Mouse (Mus musculus): Measurements from ENCODE around the gene Srebf2.

Gene Srebf2

GRCm38 (mm10) chr15:82156902-82157301, 9.9 kb downstream of the Srebf2 start:
- no peak for DNase-seq (ENCODE audit: low read depth, low spot score)

GRCm38 (mm10) chr15:82158243-82159035, 11.5 kb downstream of the Srebf2 start:
- no peak for DNase-seq (ENCODE audit: low read depth, low spot score)

GRCm38 (mm10) chr15:82159471-82159870, 12.5 kb downstream of the Srebf2 start:
- no peak for DNase-seq (ENCODE audit: low read depth, low spot score)

- peak; percentile 44 for DNase-seq (ENCODE audit: low read depth, low spot score)
These were observed 14.0 kb downstream of the Srebf2 start for GRCm38 (mm10) chr15:82160731-82161640.

- peak; percentile 78 for DNase-seq (ENCODE audit: low read depth, low spot score)
These were observed 15.1 kb downstream of the Srebf2 start for GRCm38 (mm10) chr15:82161965-82162600.

- peak; percentile 94 for DNase-seq (ENCODE audit: low read depth, low spot score)
These were observed 16.5 kb downstream of the Srebf2 start for GRCm38 (mm10) chr15:82163356-82164060.

GRCm38 (mm10) chr15:82164061-82164399, 17.0 kb downstream of the Srebf2 start:
- DNase-seq (ENCODE audit: low read depth, low spot score), result no peak

- peak; percentile 56 for DNase-seq (ENCODE audit: low read depth, low spot score)
These were observed 17.5 kb downstream of the Srebf2 start for GRCm38 (mm10) chr15:82164496-82164895.

GRCm38 (mm10) chr15:82165332-82166239, 18.6 kb downstream of the Srebf2 start:
- peak; percentile 92 for DNase-seq (ENCODE audit: low read depth, low spot score)

GRCm38 (mm10) chr15:82166240-82167100, 19.5 kb downstream of the Srebf2 start:
- DNase-seq (ENCODE audit: low read depth, low spot score), result peak; percentile 86

GRCm38 (mm10) chr15:82167201-82168168, 20.5 kb downstream of the Srebf2 start:
- no peak for DNase-seq (ENCODE audit: low read depth, low spot score)

GRCm38 (mm10) chr15:82169671-82170070, 22.7 kb downstream of the Srebf2 start:
- DNase-seq (ENCODE audit: low read depth, low spot score), result no peak

- DNase-seq (ENCODE audit: low read depth, low spot score), result no peak
These were observed 23.7 kb downstream of the Srebf2 start for GRCm38 (mm10) chr15:82170437-82171377.

- DNase-seq (ENCODE audit: low read depth, low spot score), result no peak
These were observed 25.7 kb downstream of the Srebf2 start for GRCm38 (mm10) chr15:82172648-82173047.

GRCm38 (mm10) chr15:82175091-82175490, 28.1 kb downstream of the Srebf2 start:
- no peak for DNase-seq (ENCODE audit: low read depth, low spot score)

- no peak for DNase-seq (ENCODE audit: low read depth, low spot score)
These were observed 30.8 kb downstream of the Srebf2 start for GRCm38 (mm10) chr15:82177743-82178290.

GRCm38 (mm10) chr15:82181131-82181530, 34.1 kb downstream of the Srebf2 start:
- DNase-seq (ENCODE audit: low read depth, low spot score), result no peak
